Mouse (Mus musculus) heart, embryonic 13.5 days (tissue): ENCODE measurements at regions not wholly inside any gene's neighbourhood (a gene's known extent, or its start where the extent isn't known, plus 50 kb on each side); places are given as distances from the start of the nearest gene placed in this dataset.

Source experiments
- ATAC-seq: fragments of 200-750 bp; cut with Nextera tagmentation; 2 replicates; pipeline ENCODE4 v1.8.0; 2017; ENCODE audit warnings: moderate TSS enrichment; ENCODE audit not compliant: insufficient number of reproducible peaks, low FRiP score, low TSS enrichment; ENCODE audit errors: extremely low read depth
- H3K27ac ChIP-seq: fragments of 300-500 bp; sonication (generic); replicated peaks from 2 replicates; pipeline ENCODE4 v1.5.1; 2015; ENCODE audit warnings: moderate library complexity, mild to moderate bottlenecking, inconsistent platforms
- H3K27me3 ChIP-seq: fragments of 300-500 bp; sonication (generic); replicated peaks from 2 replicates; pipeline ENCODE4 v1.6.1; 2015; ENCODE audit warnings: mild to moderate bottlenecking, inconsistent platforms
- H3K36me3 ChIP-seq: fragments of 300-500 bp; sonication (generic); 2 replicates; pipeline ENCODE4 v1.6.1; 2015; ENCODE audit warnings: mild to moderate bottlenecking, inconsistent platforms
- H3K4me1 ChIP-seq: fragments of 300-500 bp; sonication (generic); 2 replicates; pipeline ENCODE4 v1.6.1; 2015; ENCODE audit warnings: inconsistent platforms
- H3K4me2 ChIP-seq: fragments of 300-500 bp; sonication (generic); 2 replicates; pipeline ENCODE4 v1.6.1; 2015; ENCODE audit warnings: inconsistent platforms, mild to moderate bottlenecking, moderate library complexity
- H3K4me3 ChIP-seq: fragments of 300-500 bp; sonication (generic); 2 replicates; pipeline ENCODE4 v1.5.1; 2015; ENCODE audit warnings: moderate library complexity, mild to moderate bottlenecking, inconsistent platforms
- H3K9ac ChIP-seq: fragments of 300-500 bp; sonication (generic); 2 replicates; pipeline ENCODE4 v1.6.1; 2015; ENCODE audit warnings: inconsistent platforms, mild to moderate bottlenecking, moderate library complexity
- H3K9me3 ChIP-seq: fragments of 300-500 bp; sonication (generic); 2 replicates; pipeline ENCODE4 v1.6.1; 2016; ENCODE audit warnings: inconsistent platforms
- WGBS: fragments of 180-500 bp; shearing (Covaris S2); methylation state at CpG from one replicate; pipeline ENCODE4 v1.1.7; 2015; ENCODE audit warnings: mixed read lengths; 5-methylcytosine and 5-hydroxymethylcytosine counted together

DNA sequence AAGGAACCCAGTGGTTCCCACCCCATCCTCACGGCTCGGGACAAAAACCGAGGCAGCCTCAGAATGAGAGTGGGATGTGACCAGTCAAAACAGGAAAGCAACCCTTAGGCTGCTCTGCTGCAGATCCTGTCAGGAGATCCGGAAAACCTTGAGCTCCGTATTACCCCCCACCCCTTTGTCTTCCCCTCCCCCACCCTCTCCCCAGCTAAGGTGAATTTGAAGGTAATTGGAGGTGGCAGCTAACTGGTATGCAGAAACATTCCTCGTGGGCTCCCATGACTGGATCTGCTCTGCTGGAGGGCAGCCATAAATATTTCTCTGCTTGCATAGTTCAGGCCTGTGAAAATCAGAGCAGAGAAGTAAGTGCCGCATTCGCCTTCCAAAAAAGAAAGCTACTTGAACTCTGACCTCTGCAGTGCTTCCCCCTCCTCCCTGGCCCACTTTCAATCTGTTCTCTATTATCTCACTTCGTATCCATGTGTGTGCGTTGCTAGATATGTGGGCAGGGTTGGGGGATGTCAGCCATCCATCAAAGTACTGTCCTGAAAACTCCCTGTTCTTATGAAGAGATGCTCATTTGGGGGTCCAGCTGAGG lies 82.9 kb upstream of the Spin1 start:
- no peaks in the 10 kb centered on the region for H3K27me3 ChIP-seq
- WGBS: 26% methylated on average over 10 of the region's 10 CpGs
- no peaks in the 10 kb centered on the region for H3K36me3 ChIP-seq
- H3K4me2 ChIP-seq: peak overlapping the region; percentile 26
- H3K4me1 ChIP-seq: peaks cover 29% of the 10 kb centered on the region
- peak overlapping the region; percentile 58 for H3K27ac ChIP-seq
- no peak overlapping the region for H3K4me3 ChIP-seq
- H3K9me3 ChIP-seq: no peaks in the 10 kb centered on the region
- H3K9ac ChIP-seq: no peak overlapping the region
- no peak for ATAC-seq

DNA sequence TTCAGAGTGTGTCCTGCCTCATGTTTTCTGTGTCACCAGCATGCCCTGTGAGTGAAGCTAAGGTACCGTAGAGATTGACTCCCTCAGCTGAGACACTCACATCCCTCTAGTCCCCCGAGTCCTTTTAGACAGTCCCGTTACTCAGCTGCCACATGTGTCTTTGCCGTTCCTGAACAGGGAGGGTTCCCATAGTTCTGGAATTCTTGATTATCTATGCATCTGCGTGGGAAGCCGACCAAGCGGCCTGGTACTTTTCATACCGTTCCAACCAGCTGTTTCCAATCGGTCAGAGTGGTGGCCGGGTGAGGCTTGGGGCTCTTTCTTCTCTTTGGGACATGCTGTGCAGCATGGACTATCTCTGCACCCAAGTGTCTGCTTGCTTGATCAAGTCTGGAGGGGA lies 82.3 kb upstream of the Spin1 start:
- H3K4me2 ChIP-seq: peak overlapping the region; percentile 26
- ATAC-seq: no peak
- peaks cover 35% of the 10 kb centered on the region for H3K4me1 ChIP-seq
- H3K9me3 ChIP-seq: no peaks in the 10 kb centered on the region
- no peaks in the 10 kb centered on the region for H3K27me3 ChIP-seq
- H3K27ac ChIP-seq: peak overlapping the region; percentile 58
- 58% methylated on average over 10 of the region's 10 CpGs for WGBS
- no peak overlapping the region for H3K9ac ChIP-seq
- H3K4me3 ChIP-seq: no peak overlapping the region
- H3K36me3 ChIP-seq: no peaks in the 10 kb centered on the region

DNA sequence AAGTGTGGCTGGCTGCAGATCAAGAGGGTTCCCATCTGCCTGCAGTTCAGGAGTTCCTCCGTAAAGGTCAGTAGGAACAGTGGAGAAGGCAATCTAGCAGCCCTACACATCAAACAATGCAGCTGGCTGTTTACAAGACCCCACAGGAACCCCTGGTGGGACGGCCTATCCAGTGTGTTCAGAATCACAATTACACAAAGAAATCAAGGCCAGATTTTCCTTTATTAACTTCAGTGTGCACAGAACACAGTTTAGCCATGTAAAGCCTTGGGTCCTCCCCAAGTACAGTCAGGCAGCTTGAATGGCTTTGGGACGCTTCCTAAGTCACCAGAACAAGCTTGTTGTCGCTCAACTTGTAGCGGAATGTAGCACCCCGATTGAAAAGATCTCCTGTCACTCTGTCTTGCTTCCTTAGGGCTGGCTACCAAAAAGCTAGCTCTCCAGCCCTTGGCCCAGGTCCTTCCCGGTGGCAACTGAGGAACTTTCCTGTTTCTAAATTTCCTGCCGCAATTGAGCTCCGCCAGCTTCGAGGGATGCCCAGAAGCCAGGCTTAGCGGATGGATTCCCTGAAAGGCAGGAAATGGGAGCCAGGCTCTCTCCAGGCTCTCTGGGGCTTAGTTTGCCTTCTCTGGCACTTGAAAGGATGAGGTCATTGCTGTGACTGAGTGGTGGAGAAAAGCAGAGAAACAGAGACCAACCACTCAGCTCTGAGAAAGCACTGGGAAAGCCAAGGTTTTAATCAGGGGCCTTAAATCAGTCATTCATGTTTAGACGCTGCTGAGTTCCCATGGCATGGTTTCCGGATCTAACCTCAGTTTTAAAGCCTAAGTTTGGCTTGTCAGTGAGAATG lies 78.1 kb upstream of the Spin1 start:
- Histone ChIP-seq H3K4me2 (peak overlapping the region; percentile 40), H3K4me3 (no peak overlapping the region), H3K27me3 (no peaks in the 10 kb centered on the region), H3K27ac (peak overlapping the region; percentile 76), H3K9me3 (no peaks in the 10 kb centered on the region), H3K9ac (no peak overlapping the region), H3K4me1 (peaks cover 30% of the 10 kb centered on the region), H3K36me3 (no peaks in the 10 kb centered on the region)
- 40% methylated on average over 13 of the region's 13 CpGs for WGBS
- no peak; the same call in 1 of the 2 replicates for ATAC-seq

DNA sequence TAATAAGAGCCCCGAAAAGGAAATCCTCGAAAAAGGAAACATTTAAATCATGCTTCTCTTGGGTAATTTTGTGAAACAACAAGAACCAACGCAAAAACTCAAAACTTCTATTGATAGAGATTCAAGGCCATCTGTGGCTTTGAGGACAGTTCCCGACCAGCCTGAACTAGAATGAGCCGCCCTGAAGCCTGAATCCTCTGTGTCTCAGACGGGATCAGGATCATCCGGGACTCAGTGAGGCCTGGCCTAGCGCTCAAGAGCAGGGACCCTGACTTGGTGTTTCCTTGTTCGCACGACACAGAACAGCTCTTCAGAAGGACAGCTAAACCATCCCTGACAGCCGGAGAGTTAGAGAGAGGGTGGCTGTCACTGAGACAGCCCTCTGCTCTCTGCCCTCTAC lies 77.4 kb upstream of the Spin1 start:
- Histone ChIP-seq H3K4me2 (no peak overlapping the region), H3K9me3 (no peaks in the 10 kb centered on the region), H3K9ac (no peak overlapping the region), H3K4me1 (peaks cover 24% of the 10 kb centered on the region), H3K27ac (peak overlapping the region; percentile 76), H3K4me3 (no peak overlapping the region), H3K36me3 (no peaks in the 10 kb centered on the region), H3K27me3 (no peaks in the 10 kb centered on the region)
- no peak for ATAC-seq
- WGBS: 75% methylated on average over 11 of the region's 11 CpGs

DNA sequence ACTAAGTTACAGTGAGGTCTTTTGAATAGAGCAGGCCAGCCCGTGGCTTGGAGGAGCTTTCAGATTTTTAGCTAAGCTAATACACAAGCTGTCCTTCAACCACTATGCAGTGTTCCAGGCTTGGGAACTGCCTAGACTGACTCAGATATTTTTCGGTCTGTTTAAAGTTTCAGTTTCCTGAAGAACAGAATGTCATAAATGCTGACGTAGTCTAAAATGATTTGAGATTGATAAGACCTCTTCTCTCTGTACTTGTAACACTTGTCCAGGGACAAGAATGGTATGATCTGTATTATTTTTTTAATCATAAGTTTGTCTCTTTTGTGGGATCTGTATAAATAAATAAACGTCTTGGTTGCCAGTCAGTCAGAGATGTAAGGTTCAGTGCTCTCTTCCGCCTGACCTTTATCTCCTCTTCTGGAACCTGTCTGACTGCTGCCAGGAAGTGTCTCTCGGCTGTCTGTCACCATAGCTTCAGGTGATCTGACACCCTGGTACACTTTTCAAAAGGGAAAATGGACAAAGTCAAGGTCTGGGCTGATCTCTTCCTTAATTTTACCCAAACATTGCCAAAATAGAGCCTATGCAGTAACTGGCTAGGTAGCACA lies 74.3 kb upstream of the Spin1 start:
- H3K9me3 ChIP-seq: peaks cover 3% of the 10 kb centered on the region; the same call in 1 of the 2 replicates
- H3K4me2 ChIP-seq: no peak overlapping the region
- no peak for ATAC-seq
- no peak overlapping the region for H3K9ac ChIP-seq
- H3K36me3 ChIP-seq: no peaks in the 10 kb centered on the region
- H3K4me1 ChIP-seq: peaks cover 20% of the 10 kb centered on the region
- no peaks in the 10 kb centered on the region for H3K27me3 ChIP-seq
- 50% methylated on average over 6 of the region's 6 CpGs for WGBS
- H3K27ac ChIP-seq: no peak overlapping the region
- H3K4me3 ChIP-seq: no peak overlapping the region

DNA sequence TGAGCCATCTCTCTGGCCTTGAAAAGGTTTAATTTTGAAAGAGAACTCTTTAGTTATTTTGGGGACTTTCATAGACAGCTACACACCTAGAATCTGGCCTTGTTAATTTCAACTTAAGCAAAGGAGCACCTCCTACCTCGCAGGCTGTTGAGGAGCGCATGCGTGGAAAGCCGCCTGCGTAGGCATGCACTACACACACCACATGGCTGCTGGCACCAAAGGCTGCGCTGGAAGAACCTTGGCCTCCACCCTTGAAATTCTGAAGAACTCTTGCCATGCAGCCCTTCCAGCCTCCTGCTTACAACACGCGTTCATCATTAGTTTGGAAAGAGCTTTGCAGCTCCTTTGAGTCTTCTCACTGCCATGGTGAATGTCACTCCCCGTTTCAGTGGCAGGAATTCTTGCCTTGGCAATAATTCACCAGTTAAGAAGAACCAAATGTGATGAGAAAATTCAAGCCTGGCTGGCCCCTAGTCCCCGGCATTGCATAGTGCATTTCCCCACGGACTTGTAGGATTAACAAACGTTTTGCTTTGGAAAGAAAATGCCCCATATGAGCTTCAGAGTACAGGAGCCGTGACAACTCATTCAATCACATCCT lies 62.7 kb upstream of the Spin1 start:
- H3K36me3 ChIP-seq: no peaks in the 10 kb centered on the region
- no peaks in the 10 kb centered on the region for H3K4me1 ChIP-seq
- H3K9ac ChIP-seq: no peak overlapping the region
- WGBS: 81% methylated on average over 13 of the region's 13 CpGs
- H3K9me3 ChIP-seq: peaks cover 7% of the 10 kb centered on the region
- no peak overlapping the region for H3K4me3 ChIP-seq
- no peak overlapping the region for H3K4me2 ChIP-seq
- no peaks in the 10 kb centered on the region for H3K27me3 ChIP-seq
- ATAC-seq: no peak
- H3K27ac ChIP-seq: no peak overlapping the region

DNA sequence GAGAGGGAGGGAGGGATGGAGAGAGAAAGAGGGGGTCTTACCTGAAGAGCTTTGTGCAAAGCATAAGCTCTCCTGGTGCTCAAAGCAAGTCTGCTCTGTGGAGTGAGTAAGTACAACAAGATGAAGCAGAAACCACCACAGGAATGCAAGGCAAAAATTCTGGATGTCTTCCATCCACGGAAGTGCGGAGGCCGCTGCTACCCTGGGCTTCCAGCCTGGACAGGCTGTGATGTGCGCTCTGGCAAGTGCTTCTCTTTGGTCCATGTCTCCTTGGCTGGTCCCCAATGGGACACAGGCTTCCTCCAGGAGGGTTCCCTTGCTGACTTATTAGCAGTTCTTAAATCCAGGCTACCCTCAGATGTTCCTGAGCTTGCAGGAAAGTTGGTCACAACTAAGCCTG lies 61.7 kb upstream of the Spin1 start:
- H3K4me2 ChIP-seq: no peak overlapping the region

DNA sequence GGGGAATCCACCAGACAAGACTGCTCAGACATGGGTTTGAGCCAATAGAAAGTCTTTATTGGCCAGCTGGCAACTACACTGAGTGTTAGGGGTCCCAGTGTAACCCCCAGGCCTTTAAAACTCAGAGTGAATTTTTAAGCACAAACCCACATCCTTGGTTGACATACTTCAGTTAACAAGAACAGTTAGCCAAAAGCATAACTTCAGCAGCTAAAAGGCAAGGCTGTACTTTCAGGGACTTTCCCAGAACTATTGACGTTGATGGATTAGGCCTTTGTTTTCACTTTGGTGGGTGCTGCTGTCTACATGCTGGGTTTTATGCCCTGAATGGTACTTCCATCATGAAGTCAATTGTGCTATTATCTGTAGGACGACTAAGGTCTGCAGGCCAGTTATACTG lies 59.6 kb upstream of the Spin1 start:
- WGBS: 55% methylated on average over 2 of the region's 2 CpGs
- Histone ChIP-seq H3K4me1 (no peaks in the 10 kb centered on the region), H3K4me2 (no peak overlapping the region), H3K36me3 (no peaks in the 10 kb centered on the region), H3K27me3 (no peaks in the 10 kb centered on the region), H3K27ac (no peak overlapping the region), H3K9ac (no peak overlapping the region), H3K4me3 (no peak overlapping the region), H3K9me3 (peaks cover 23% of the 10 kb centered on the region)
- ATAC-seq: no peak

More for the DNA sequence above, 61.7 kb upstream of the Spin1 start:
- Histone ChIP-seq H3K9me3 (peaks cover 16% of the 10 kb centered on the region), H3K4me3 (no peak overlapping the region), H3K27ac (no peak overlapping the region), H3K27me3 (no peaks in the 10 kb centered on the region), H3K9ac (no peak overlapping the region), H3K36me3 (no peaks in the 10 kb centered on the region), H3K4me1 (no peaks in the 10 kb centered on the region)
- no peak for ATAC-seq
- 85% methylated on average over 4 of the region's 4 CpGs for WGBS

DNA sequence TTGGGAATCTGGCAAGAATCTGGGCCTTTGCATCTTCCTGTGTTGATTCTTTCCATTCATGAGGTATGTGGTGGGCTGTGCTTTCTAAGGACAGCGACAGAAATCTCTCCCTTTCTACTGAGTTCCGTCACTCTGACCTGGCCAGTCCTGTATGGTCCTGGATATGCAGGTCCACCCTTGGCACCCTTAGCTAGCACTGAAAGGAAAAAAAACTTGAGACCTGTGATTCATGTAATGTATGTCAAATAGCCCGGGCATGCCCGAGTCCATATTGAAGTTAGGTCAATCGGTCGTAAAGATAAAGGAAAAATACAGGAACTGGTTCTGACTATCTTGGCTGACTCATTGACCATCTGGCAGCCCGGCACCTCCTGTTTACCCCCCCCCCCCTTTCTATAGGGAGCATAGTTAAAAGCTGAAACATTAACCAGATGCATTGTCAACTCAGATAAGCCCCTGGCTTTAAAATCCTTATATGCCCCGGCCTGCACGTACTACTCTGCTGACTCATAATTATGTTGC lies 57.7 kb upstream of the Spin1 start:
- Histone ChIP-seq H3K27me3 (no peaks in the 10 kb centered on the region), H3K36me3 (no peaks in the 10 kb centered on the region), H3K4me2 (no peak overlapping the region), H3K9ac (no peak overlapping the region), H3K9me3 (peaks cover 23% of the 10 kb centered on the region), H3K27ac (no peak overlapping the region), H3K4me1 (no peaks in the 10 kb centered on the region), H3K4me3 (no peak overlapping the region)
- ATAC-seq: no peak
- WGBS: 72% methylated on average over 9 of the region's 9 CpGs
